Mouse (Mus musculus) CH12.LX (cell line): ENCODE results near the gene Mcm9.

Experiments
- JUN ChIP-seq: IDR thresholded peaks from 2 replicates; pipeline ENCODE4 v1.6.1; 2011; ENCODE audit warnings: low read depth, mild to moderate bottlenecking, low read length, improper control_type of control experiment, moderate library complexity; ENCODE audit not compliant: insufficient read depth
- MAFK ChIP-seq: IDR thresholded peaks from 2 replicates; pipeline ENCODE4 v1.6.1; 2011; ENCODE audit warnings: low read length, improper control_type of control experiment; ENCODE audit not compliant: insufficient replicate concordance
- MEF2A ChIP-seq: IDR thresholded peaks from 2 replicates; pipeline ENCODE4 v1.6.1; 2014; ENCODE audit warnings: low read depth, mild to moderate bottlenecking, inconsistent platforms, low read length, improper control_type of control experiment, borderline replicate concordance
- POLR2A ChIP-seq: IDR thresholded peaks from 2 replicates; pipeline ENCODE4 v1.6.1; 2011; ENCODE audit warnings: low read depth, mild to moderate bottlenecking, improper control_type of control experiment, low read length
- USF1 ChIP-seq: IDR thresholded peaks from 2 replicates; pipeline ENCODE4 v1.6.1; 2014; ENCODE audit warnings: low read depth, mild to moderate bottlenecking, inconsistent platforms, low read length, improper control_type of control experiment

- TF ChIP-seq MAFK, result no peak
- TF ChIP-seq USF1, result no peak
- no peak for TF ChIP-seq JUN
- TF ChIP-seq POLR2A, result no peak
- no peak for TF ChIP-seq MEF2A
Measured at GRCm38 (mm10) chr10:53565538-53565937, 64.7 kb downstream of the Mcm9 start.
